Mouse (Mus musculus) cerebellum, postnatal 14 days (tissue): ENCODE measurements around the gene Rita1.

ENCODE experiments used
- DNase-seq, 2 experiments: peaks; one replicate each; pipeline ENCODE4 v3.0.0; 2021; ENCODE audit warnings: mixed read lengths in 2 of 2

Rita1 gene

DNA sequence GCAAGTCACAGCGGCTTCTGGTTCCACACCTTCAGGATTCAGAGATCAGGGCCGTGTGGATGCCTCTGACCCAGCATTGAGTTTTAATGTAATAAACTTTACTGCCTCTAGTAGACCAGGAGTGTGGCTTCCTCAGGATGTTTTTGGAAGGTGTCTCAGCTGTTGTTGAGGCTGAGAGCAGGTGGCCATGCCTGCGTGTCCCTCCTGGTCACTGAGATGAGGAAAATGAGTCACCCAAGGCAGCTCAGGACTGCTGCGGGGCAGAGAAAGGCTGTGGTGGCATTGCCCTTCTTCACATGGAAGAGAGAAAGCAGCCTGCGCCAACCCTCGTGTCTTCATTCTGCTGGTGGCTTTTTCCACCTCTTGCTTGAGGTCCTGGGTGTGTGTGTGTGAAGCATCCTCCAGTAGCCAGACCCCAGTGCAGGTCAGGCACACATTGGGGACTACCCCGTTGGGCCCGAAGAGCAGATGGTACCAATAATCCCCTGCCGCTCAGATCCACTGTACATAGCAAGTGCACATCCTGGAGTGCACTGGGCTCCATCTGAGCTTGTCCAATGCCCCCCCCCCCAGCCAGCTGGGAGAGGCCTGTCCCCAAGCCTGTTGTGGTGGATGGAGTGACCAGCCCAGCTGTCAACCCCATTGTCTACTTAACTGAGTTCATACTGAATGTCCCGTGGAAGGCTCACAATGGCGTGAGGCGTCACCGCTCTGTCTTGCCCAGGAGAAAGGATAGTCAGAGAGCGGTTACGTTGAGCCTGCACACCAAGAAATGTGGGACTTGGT is 15.3 kb upstream of the Rita1 start:
- no peak for DNase-seq

DNA sequence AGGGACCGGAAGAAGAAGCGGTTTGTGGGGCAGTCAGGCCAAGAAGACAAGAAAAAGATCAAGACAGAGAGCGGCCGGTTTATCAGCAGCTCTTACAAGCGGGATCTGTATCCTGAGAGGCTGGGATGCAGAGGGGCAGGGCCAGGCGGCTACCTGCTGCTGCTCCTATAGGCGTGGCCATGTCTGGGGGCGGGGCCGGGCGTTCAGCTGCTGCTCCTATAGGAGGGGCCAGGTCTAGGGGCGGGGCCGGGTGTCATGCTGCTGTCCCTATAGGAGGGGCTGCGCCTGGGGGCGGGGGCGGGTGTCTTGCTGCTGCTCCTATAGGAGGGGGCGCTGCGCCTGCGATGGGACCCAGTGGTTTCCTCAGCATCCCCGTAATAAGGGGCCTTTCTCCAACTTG is 14.0 kb upstream of the Rita1 start:
- peak in 1 of 2 experiments; percentile 38 for DNase-seq

DNA sequence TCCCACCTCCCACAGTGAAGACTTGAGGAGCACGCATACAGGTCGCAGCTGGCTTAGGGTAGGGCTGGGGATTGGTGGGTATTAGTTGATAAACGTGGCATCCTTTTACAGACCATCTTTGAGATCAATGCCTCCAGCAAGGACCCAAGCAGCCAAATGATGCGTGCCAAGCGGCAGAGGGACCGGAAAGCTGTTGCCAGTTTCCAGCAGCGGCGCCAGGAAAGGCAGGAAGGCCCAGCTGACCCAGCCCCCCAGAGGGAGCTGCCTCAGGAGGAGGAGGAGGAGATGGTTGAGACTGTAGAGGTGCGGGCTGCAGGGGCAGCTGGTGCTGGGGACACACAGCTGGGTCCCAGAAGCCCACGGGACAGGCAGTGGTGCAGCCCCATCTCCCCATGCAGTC is 12.0 kb upstream of the Rita1 start:
- peak; percentile 59 to 72 for DNase-seq

GRCm38 (mm10) chr5:120622198-120622851 is 9.9 kb upstream of the Rita1 start:
- peak in 1 of 2 experiments; percentile 17 for DNase-seq

DNA sequence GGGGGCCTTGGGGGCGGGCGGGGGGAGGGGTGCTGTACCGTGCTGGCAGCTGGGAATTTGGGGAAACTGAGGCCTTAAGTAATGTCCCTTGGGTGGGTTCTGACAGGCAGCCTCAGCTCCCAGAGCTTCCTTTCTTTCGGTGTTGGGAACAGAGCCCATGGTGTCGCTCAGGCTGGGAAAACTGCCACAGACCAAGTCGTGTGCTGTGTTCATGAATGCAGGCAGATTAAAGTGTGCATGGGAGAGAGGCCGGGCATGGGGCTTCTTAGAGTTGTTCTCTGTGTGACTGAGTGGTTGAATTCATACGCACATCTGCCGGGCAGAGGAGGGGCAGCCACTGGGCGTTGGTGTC is 9.4 kb upstream of the Rita1 start:
- peak in 1 of 2 experiments; percentile 32 for DNase-seq

DNA sequence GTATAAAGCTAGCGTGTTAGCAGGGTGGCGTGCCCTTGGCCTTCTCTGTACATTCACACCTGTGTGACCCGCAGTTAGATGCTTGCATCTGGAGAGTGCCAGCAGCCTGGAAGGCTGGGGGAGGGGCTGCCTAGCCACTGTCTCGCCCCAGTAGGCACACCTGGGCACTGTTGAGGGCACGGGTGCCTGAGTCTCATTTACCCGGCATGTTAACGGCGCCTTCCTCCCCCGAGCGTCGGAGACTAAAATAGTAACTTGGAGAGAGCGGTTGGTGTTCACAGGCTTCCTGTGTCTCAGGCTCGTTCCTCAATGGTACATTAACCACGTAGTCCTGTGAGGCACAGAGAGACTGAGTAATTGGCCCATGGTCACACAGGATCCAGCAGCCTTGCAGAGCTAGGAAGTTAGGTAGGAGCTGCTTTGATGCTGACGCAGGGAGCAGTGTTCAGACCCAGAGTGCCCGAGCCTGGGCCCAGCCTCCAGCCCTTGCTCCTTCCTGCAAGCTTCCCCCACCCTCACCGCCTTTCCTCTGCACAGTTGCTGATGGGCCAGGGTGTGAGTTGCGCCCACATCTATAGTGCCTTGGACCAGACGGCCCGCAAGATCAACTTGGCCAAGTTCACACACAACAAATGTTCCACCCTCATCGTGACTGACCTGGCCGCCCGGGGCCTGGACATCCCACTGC is 8.8 kb upstream of the Rita1 start:
- no peak for DNase-seq

DNA sequence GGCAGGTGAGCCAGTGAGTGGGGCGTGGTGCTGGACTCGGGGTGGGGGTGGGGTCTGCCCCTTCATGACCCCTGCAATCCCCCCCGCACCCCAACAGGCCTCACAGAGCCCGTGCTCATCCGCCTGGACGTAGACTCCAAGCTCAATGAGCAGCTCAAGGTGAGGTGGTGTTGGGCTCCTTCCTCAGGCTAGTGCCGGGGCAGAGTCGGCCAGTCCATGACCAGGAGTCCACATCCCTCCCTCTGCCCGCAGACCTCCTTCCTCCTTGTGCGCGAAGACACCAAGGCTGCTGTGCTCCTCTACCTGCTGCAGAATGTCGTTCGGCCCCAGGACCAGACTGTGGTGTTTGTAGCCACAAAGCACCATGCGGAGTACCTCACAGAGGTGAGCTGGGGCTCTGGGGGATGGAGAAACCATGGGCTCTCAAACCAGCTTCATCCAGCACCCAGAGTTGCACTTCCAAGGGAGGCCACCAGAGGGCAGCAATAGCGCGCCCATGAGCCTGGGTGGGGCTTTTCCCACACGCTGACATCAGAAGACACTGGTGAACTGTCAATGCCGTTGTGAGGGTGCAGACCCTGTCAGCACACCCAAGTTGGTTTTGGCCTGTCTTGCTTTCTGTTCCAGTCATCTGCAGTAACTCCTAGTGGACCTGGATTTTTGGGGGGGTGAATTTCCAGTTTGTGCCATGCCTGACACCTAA is 8.1 kb upstream of the Rita1 start:
- peak; percentile 93 for DNase-seq

DNA sequence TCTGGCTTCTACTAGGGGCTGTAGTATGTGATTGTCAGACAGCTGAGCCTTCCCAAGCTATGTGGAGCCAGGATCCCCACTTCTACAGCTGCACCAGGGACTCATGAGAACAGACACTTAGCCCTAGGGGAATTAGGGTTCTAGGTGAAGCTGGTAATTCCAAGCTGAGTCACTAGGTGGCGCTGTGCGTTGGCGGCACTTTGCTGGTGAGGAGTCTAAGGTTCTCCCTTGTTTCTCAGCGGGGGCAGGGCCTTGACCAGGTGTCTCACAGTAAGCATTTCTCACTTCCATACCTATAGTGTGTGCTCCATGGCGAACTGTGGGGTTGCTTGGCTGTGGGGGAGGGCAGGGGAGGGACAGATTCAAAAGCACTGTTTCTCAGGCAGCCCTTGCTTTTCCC is 6.8 kb upstream of the Rita1 start:
- peak; percentile 82 to 92 for DNase-seq

DNA sequence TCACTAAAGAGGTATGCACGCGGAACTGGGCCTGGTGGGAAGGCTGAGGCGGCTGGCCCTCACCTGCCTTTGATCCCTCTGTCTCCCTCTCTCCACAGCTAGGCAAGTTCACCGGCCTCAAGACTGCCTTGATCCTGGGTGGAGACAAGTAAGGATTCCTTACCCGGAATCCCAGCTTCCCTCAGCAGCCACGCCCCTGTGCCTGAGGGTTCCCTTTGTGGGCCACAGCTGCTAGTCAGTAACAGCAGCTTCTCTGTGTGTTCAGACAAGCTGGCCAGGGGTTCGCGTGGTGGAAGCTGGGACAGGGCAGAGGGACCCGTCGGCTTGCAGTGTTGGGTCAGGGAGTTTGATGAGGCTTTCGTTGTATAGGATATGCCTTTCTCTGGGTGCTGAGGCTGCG is 6.4 kb upstream of the Rita1 start:
- DNase-seq, result no peak

DNA sequence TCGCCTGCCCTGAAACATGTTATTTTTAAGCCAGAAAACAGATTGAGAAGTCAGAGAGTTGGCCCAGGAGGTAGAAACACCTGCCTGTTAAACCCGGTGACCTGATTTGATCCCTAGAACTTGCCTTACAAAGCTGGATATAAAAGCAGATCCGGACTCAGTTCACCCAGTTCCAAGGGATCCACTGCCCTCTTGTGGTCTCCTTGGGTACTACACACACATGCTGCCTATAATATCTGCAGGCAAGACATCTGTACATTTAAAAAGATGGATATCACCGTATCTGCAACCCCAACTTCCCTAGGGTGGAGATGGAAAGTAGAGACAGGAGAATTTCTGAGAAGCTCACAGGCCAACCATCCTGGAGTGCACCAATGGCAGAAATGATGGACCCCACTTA is 3.5 kb upstream of the Rita1 start:
- DNase-seq, result peak in 1 of 2 experiments; percentile 83

DNA sequence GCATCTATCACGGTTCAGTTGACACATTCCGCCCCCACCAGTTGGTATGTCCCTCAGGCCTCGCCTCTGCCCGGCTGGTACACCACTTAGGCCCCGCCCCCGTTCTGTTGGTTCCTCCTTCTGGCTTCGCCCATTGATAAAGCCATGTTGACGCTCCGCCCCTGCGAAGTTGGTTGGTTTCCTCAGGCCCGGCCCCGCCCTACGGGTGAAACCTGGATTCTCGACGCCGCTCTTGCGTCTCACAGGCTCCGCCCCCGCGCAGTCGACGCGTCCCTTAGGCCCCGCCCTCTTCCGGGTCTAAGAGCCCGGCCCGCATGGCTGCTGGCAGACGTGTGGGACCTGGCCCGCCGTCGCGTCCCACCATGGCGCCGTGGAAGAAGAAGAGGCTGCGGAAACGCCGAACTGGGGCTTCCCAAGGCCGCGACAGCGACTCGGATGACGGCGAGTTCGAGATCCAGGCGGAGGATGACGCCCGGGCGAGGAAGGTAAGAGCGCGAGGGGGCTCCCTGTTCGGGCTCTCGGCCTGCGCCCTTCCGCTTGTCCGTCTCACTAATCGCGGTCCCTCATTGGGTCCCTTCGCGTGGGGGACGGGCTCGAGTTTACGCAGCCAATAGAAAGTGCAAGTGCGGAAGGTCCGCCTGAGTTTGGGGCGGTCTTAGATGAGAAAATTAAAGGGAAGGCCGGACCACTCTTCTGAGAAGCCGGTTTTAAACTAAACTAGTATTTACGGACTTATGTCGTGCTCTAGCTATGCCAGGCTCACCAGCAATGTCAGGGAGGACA is 624 bp upstream of the Rita1 start:
- DNase-seq, result peak; percentile 100

- DNase-seq, result peak in 1 of 2 experiments; percentile 58
These were observed 973 bp downstream of the Rita1 start for GRCm38 (mm10) chr5:120611416-120611815.

- peak; percentile 60 to 71 for DNase-seq
These were observed 1.5 kb downstream of the Rita1 start for GRCm38 (mm10) chr5:120610906-120611305.

DNA sequence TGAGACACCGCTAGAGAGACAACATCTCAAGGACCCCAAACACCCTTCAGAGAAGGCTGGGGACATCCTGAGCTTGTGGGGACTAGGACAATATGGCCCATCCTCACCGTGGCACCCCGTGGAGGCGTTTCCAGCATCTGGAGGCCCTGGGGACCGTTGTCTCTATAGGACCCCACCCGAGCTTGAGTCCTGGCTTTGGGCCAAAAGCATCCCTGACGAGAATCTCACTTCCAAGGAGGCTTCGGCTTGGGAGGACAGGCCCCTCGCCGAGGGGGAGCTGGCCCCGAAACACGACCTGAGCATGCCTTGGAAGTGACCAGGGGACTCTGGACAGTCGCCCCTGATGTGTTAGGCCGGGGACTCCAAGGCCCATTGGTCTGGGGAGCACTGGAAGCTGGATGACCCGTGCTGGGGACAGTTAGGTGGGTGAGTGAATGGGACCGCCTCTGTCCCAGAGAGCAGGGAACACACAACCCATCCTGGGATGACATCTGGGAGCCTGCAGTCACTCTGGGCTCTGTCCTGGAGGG is 3.1 kb downstream of the Rita1 start:
- DNase-seq, result peak in 1 of 2 experiments; percentile 63

- DNase-seq, result no peak
These were observed 5.1 kb downstream of the Rita1 start for GRCm38 (mm10) chr5:120607335-120607734.

GRCm38 (mm10) chr5:120606590-120607200 is 5.7 kb downstream of the Rita1 start:
- DNase-seq, result no peak

GRCm38 (mm10) chr5:120605688-120606087 is 6.7 kb downstream of the Rita1 start:
- DNase-seq, result peak; percentile 98 to 99

DNA sequence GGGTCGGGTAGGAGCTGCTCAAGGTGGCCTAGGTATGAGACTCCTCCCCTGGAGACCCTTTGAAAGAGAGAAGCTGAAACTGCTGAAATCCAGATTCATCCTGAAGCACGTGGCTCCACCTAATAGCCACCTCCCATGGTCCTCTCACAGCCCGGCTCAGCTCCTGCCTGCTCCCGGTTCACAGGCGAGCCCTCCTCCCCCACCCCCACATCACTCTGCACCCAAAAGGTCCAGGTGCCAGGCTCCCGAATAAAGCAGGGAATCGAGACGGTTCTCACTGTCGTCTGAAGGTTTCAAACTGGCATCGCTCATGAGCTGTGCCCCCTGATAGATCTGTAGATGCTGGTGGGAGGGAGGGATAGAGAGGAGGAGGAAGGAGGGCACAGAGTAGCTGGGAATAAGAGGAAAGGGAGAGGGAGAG is 7.1 kb downstream of the Rita1 start:
- DNase-seq, result peak; percentile 62

DNA sequence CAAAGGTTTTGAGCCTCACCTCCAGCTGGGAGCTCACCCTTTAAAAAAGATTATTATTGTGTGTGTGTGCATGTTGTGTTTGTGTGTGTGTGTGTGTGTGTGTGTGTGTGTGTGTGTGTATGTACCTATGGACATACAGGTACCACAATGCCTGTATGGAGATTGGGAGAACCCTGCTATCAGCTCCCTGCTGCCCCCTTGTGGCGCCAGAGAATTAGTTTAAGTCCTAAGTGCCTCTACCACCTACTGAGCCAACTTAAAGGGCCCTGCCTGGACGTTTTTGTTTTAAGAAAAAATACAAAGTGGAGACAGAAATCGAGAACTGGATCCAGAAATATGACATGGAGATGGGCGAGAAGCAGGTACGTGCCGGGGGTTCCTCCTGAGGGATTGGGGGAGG is 7.5 kb downstream of the Rita1 start:
- peak; percentile 95 to 98 for DNase-seq

DNA sequence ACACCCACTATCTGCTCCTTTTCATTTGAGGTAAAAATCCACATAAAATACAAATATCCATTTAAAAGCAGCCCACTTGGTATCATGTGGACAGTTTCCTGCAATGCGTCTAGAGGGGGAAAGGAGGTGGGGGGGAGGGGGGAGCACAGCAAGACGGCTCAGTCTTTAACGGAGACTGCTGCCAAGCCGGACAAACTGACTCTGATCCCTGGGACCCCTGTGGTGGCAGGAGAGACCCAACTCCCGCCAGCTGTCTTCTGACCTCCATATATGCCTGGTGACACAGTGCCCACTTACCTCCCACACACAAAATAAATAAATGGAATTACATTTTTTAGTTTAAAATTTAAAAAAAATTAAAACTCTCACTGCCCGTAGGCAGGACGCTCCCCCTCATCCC is 8.9 kb downstream of the Rita1 start:
- peak in 1 of 2 experiments; percentile 57 for DNase-seq

GRCm38 (mm10) chr5:120602210-120602609 is 10.2 kb downstream of the Rita1 start:
- DNase-seq, result peak in 1 of 2 experiments; percentile 63
